Mouse (Mus musculus): Measurements from ENCODE around the gene Lctl. TPM values are rescaled to one million over a fixed set of nuclear protein-coding genes. Genes with fewer than 3 reads are reported as not detected.
"Not testable (repeated sequence)": the region's sequence is repeated elsewhere in the genome, so short reads cannot be mapped to it uniquely, and the experiment has no call there.

Gene Lctl
- total and polyA plus RNA-seq, 3 experiments: 0.21 to 0.38 TPM; not detected in 1

GRCm38 (mm10) chr9:64156641-64157040 lies 39.7 kb downstream of the Lctl start:
- in situ Hi-C loops (cut with MboI; ENCODE audit: low pct_ligation_motif_present, low pct_unique_long_range_greater_than_20kb, low sequenced_read_pairs): no loop called here
- Histone ChIP-seq H3K4me3 (replicated peaks in 1 of 3; ENCODE audit: low read depth in 2 of 3, low read length in 2 of 3, poor library complexity in 1 of 3) (no peak overlapping the region), H3K36me3 (replicated peaks in 1 of 2; ENCODE audit: control insufficient read depth in 1 of 2, insufficient read depth in 1 of 2, low read length in 1 of 2) (peaks cover 50 to 87% of the 10 kb centered on the region in 2 experiments), H3K4me1 (ENCODE audit: control insufficient read depth in 1 of 2, insufficient read depth in 2 of 2) (no peaks in the 10 kb centered on the region), H3K27ac (ENCODE audit: insufficient read depth, low read depth) (no peak overlapping the region; the same call in 1 of the 2 replicates), H3K9me3 (replicated peaks; ENCODE audit: low read length) (no peaks in the 10 kb centered on the region), H3K79me2 (replicated peaks; ENCODE audit: control insufficient read depth, extremely low read depth, insufficient read depth, poor library complexity, severe bottlenecking) (0 out of 2 replicates have a peak, but pooled peaks cover 4% of the 10 kb centered on the region), H3K4me2 (ENCODE audit: insufficient read depth, low read depth, poor library complexity, severe bottlenecking) (no peak overlapping the region), H3K9ac (ENCODE audit: insufficient read depth, low read depth) (no peak overlapping the region), H3K27me3 (replicated peaks) (no peaks in the 10 kb centered on the region)
- dilution Hi-C loops (cut with MboI; ENCODE audit: extremely low pct_ligation_motif_present, extremely low pct_unique_long_range_greater_than_20kb, low sequenced_read_pairs): no loop called here
- DNase-seq (ENCODE audit: extremely low read depth): no peak
- no peak for TF ChIP-seq BHLHE40 (IDR thresholded peaks at IDR 0.05; ENCODE audit: low read depth, low read length)
- no peak for TF ChIP-seq MAZ (IDR thresholded peaks at IDR 0.05; ENCODE audit: low read depth, low read length)
- TF ChIP-seq HCFC1 (IDR thresholded peaks at IDR 0.05; ENCODE audit: low read depth, low read length): no peak
- TF ChIP-seq CHD1 (IDR thresholded peaks at IDR 0.05; ENCODE audit: low read depth, low read length): no peak
- no peak for TF ChIP-seq JUN (IDR thresholded peaks at IDR 0.05; ENCODE audit: insufficient read depth, low read depth, low read length)
- TF ChIP-seq NRF1 (IDR thresholded peaks at IDR 0.05; ENCODE audit: low read depth, low read length): no peak

- no peak overlapping the region for H3K27ac ChIP-seq (ENCODE audit: insufficient read depth, low read depth)
- DNase-seq (ENCODE audit: extremely low read depth): no peak
- peaks cover 45 to 85% of the 10 kb centered on the region in 2 experiments for H3K36me3 ChIP-seq (replicated peaks in 1 of 2; ENCODE audit: control insufficient read depth in 1 of 2, insufficient read depth in 1 of 2, low read length in 1 of 2)
- dilution Hi-C loops (cut with MboI; ENCODE audit: extremely low pct_ligation_motif_present, extremely low pct_unique_long_range_greater_than_20kb, low sequenced_read_pairs): no loop called here
- H3K4me1 ChIP-seq (ENCODE audit: control insufficient read depth in 1 of 2, insufficient read depth in 2 of 2): no peaks in the 10 kb centered on the region
- H3K9ac ChIP-seq (ENCODE audit: insufficient read depth, low read depth): no peak overlapping the region
- no peak for TF ChIP-seq NELFE (IDR thresholded peaks at IDR 0.05; ENCODE audit: low read depth, low read length)
- no peaks in the 10 kb centered on the region for H3K27me3 ChIP-seq (replicated peaks)
- no peak overlapping the region for H3K4me3 ChIP-seq (replicated peaks in 1 of 3; ENCODE audit: low read depth in 2 of 3, low read length in 2 of 3, poor library complexity in 1 of 3)
- H3K4me2 ChIP-seq (ENCODE audit: insufficient read depth, low read depth, poor library complexity, severe bottlenecking): no peak overlapping the region
- no peaks in the 10 kb centered on the region for H3K9me3 ChIP-seq (replicated peaks; ENCODE audit: low read length)
- H3K79me2 ChIP-seq (replicated peaks; ENCODE audit: control insufficient read depth, extremely low read depth, insufficient read depth, poor library complexity, severe bottlenecking): 0 out of 2 replicates have a peak, but pooled peaks cover 6% of the 10 kb centered on the region
- in situ Hi-C loops (cut with MboI; ENCODE audit: low pct_ligation_motif_present, low pct_unique_long_range_greater_than_20kb, low sequenced_read_pairs): no loop called here
These were observed 43.5 kb downstream of the Lctl start for GRCm38 (mm10) chr9:64160471-64160870.

GRCm38 (mm10) chr9:64169967-64170366 lies 53.0 kb downstream of the Lctl start:
- H3K27ac ChIP-seq (ENCODE audit: insufficient read depth, low read depth); H3K4me2 ChIP-seq (ENCODE audit: insufficient read depth, low read depth, poor library complexity, severe bottlenecking); DNase-seq (ENCODE audit: extremely low read depth); dilution Hi-C loops (cut with MboI; ENCODE audit: extremely low pct_ligation_motif_present, extremely low pct_unique_long_range_greater_than_20kb, low sequenced_read_pairs); H3K9ac ChIP-seq (ENCODE audit: insufficient read depth, low read depth); H3K27me3 ChIP-seq (replicated peaks); in situ Hi-C loops (cut with MboI; ENCODE audit: low pct_ligation_motif_present, low pct_unique_long_range_greater_than_20kb, low sequenced_read_pairs); H3K4me3 ChIP-seq (replicated peaks in 1 of 3; ENCODE audit: low read depth in 2 of 3, low read length in 2 of 3, poor library complexity in 1 of 3); H3K9me3 ChIP-seq (replicated peaks; ENCODE audit: low read length): not testable (repeated sequence)
- TF ChIP-seq ZNF384 (IDR thresholded peaks at IDR 0.05; ENCODE audit: low read depth, low read length): peak; percentile 59
- H3K36me3 ChIP-seq (replicated peaks in 1 of 2; ENCODE audit: control insufficient read depth in 1 of 2, insufficient read depth in 1 of 2, low read length in 1 of 2): peaks cover 7 to 52% of the 10 kb centered on the region in 2 experiments
- peaks cover 51% of the 10 kb centered on the region for H3K79me2 ChIP-seq (replicated peaks; ENCODE audit: control insufficient read depth, extremely low read depth, insufficient read depth, poor library complexity, severe bottlenecking)
- H3K4me1 ChIP-seq (ENCODE audit: control insufficient read depth in 1 of 2, insufficient read depth in 2 of 2): peaks cover 0 to 17% of the 10 kb centered on the region in 2 experiments; a peak in 2 of 4 replicates
